Mouse (Mus musculus) liver, embryonic 15.5 days (tissue): ENCODE measurements around the gene Fut2. TPM values are rescaled to one million over a fixed set of nuclear protein-coding genes. Genes with fewer than 3 reads are reported as not detected.
A peak's percentile ranks its signal among the peaks of the same experiment; 100 is the strongest.

Experiments used
- ATAC-seq: fragments of 200-750 bp; cut with Nextera tagmentation; 2 replicates; pipeline ENCODE4 v1.8.0; 2017; ENCODE audit warnings: moderate number of reproducible peaks, mild to moderate bottlenecking, moderate library complexity; ENCODE audit not compliant: insufficient read depth
- H3K27ac ChIP-seq: fragments of 300-500 bp; sonication (generic); replicated peaks from 2 replicates; pipeline ENCODE4 v1.5.1; 2015; ENCODE audit warnings: mild to moderate bottlenecking, inconsistent platforms
- H3K27me3 ChIP-seq: fragments of 300-500 bp; sonication (generic); 2 replicates; pipeline ENCODE4 v1.6.1; 2015; ENCODE audit warnings: mild to moderate bottlenecking, inconsistent platforms
- H3K36me3 ChIP-seq: fragments of 300-500 bp; sonication (generic); replicated peaks from 2 replicates; pipeline ENCODE4 v1.6.1; 2015; ENCODE audit warnings: moderate library complexity, mild to moderate bottlenecking, inconsistent platforms
- H3K4me1 ChIP-seq: fragments of 300-500 bp; sonication (generic); replicated peaks from 2 replicates; pipeline ENCODE4 v1.6.1; 2015; ENCODE audit warnings: inconsistent platforms
- H3K4me2 ChIP-seq: fragments of 300-500 bp; sonication (generic); 2 replicates; pipeline ENCODE4 v1.6.1; 2015; ENCODE audit warnings: moderate library complexity, mild to moderate bottlenecking, inconsistent platforms
- H3K4me3 ChIP-seq: fragments of 300-500 bp; sonication (generic); replicated peaks from 2 replicates; pipeline ENCODE4 v1.5.1; 2015; ENCODE audit warnings: mild to moderate bottlenecking, inconsistent platforms
- H3K9ac ChIP-seq: fragments of 300-500 bp; sonication (generic); 2 replicates; pipeline ENCODE4 v1.6.1; 2015; ENCODE audit warnings: moderate library complexity, mild to moderate bottlenecking, inconsistent platforms
- H3K9me3 ChIP-seq: fragments of 300-500 bp; sonication (generic); replicated peaks from 2 replicates; pipeline ENCODE4 v1.6.1; 2016; ENCODE audit warnings: inconsistent platforms
- WGBS: fragments of 180-500 bp; shearing (Covaris S2); methylation state at CpG from one replicate; pipeline ENCODE4 v1.1.7; 2015; ENCODE audit warnings: mixed read lengths; ENCODE audit not compliant: insufficient replicate concordance; 5-methylcytosine and 5-hydroxymethylcytosine counted together
- polyA plus RNA-seq: library from polyadenylated mRNA; unstranded; fragments of >200 nt; fragmentation: Nextera tagmentation; extraction: Ambion mirVana; gene quantifications from 2 replicates; pipeline ENCODE4 v1.2.1, GENCODE M21; 2015

Fut2 gene
- polyA plus RNA-seq = 0.06 TPM in 1 of 2 replicates, not detected in the other

DNA sequence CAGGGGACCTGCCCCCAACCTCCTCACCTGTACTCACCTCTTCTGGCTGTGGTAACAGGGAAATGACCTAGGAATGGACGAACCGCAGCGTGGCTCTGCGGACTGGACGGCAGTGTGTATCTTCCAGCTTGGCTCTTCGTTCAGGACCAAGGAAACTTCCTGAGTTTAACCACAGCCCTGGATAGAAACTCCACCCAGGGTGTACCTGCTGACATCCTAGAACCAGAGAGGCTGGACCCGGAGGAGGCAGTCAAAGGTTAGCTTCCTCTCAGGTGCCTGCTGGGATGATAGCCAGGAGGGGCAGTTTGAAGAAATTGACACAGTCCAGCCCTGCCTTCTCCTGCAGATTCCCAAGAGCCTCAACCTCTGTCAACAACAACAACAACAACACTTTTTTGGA is at the start of gene Fut2:
Fut2 (minus strand) TSS at position 234 of the 400 bp plus-strand sequence.
- Histone ChIP-seq H3K4me2 (no peak within 1 kb of the TSS), H3K27ac (no peak within 1 kb of the TSS), H3K4me3 (no peak within 1 kb of the TSS), H3K27me3 (no peaks in the 10 kb centered on the region), H3K9me3 (no peaks in the 10 kb centered on the region), H3K9ac (no peak within 1 kb of the TSS), H3K36me3 (no peaks in the 10 kb centered on the region), H3K4me1 (no peaks in the 10 kb centered on the region)
- WGBS = 63% methylated on average over 7 of the region's 7 CpGs
- ATAC-seq = no peak

DNA sequence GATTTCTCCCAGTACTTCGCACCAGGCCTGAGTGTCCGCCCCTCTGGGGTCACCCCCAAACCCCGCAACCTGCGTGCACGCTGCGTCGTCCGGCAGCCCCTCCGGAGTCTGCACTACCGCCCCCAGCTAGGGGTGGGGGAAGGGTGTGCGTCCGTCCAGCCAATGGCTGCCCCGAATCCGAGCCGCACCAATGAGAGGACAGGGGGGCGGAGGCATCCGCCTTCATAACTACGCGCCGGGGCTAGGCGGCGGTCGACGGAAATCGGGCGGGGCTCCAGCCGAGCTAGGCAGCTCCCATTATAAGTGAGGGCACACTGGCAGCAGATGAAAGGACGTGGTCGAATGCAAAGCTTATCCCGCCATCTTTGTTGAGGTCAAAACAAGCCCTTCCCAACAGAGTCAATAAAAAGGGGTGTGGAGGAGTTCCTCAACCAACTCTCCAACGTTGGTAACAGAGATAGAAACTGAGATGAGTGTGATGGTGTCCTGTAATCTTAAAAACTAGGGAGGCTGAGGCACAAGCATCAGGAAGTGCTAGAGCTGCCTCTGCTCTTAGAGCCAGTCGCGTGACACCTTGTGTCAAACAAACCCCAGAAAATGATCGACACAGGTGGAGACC is 49.0 kb upstream of the Fut2 start, which contains the start of gene Rpl18:
Rpl18 (plus strand) TSS at position 368 of the 619 bp plus-strand sequence.
- ATAC-seq = peak; percentile 85
- Histone ChIP-seq H3K4me2 (peak within 1 kb of the TSS; percentile 95), H3K9ac (peak within 1 kb of the TSS; percentile 81), H3K4me1 (peaks cover 67% of the 10 kb centered on the region), H3K9me3 (no peaks in the 10 kb centered on the region), H3K36me3 (peaks cover 49% of the 10 kb centered on the region), H3K27ac (peak within 1 kb of the TSS; percentile 80), H3K4me3 (peak within 1 kb of the TSS; percentile 90), H3K27me3 (no peaks in the 10 kb centered on the region)
- WGBS = 5% methylated on average over 34 of the region's 34 CpGs

DNA sequence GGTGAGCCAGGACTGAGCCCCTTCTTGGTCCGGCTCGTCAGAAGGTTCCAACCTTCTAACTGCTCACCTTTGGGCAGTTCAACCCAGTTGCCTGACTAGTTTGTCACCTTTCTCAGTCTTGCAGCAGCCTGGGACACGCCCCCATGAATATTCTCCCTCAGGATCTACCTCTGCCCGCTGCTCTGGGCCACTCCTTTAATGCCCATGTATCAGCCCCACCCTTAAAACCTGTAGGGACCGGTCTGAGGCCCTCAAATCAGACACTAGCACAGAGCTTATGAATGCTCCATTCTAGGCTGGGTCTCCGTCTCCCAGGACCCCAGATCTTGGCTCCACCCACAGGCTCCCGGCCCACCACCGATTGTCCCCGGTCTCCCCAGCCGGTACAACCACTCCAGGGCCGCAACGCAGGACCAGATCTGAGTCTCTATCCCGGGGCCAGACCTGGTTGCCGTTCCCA is 48.5 kb upstream of the Fut2 start:
- peaks cover 62% of the 10 kb centered on the region for H3K4me1 ChIP-seq
- H3K4me3 ChIP-seq = peak overlapping the region; percentile 90
- H3K27ac ChIP-seq = peak overlapping the region; percentile 78
- no peaks in the 10 kb centered on the region for H3K9me3 ChIP-seq
- 11% methylated on average over 14 of the region's 14 CpGs for WGBS
- H3K27me3 ChIP-seq = no peaks in the 10 kb centered on the region
- peaks cover 44% of the 10 kb centered on the region for H3K36me3 ChIP-seq
- peak overlapping the region; percentile 95 for H3K4me2 ChIP-seq
- peak overlapping the region; percentile 60 for H3K9ac ChIP-seq
- peak; percentile 59 for ATAC-seq

DNA sequence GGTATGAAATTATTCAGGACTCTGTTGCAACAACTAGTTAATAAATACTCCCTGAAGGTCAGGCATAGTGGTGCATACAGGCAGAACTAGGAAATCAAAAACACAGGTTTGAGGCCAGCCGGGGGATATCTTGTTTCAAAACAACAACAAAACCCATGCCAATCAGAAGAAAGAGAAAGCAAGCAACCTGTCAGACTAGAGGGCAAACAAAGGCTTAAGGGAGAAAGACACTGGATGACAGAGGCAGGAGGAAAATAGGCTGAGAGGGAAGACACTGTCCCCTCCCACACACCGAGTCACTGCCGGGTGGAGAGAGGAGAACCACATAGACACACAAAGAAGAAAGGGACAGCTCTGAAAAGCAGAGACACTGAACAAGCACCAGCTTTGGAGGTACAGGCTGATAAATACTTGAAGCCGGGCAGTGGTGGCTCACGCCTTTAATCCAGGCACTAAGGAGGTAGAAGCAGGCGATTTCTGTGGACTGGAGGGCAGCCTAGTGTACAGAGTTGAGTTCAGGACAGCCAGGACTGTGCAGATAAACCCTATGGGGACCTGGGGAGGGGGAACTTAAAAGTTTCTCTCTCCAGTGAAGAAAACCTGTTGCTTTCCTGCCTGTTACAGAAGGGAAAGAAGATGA is 47.8 kb upstream of the Fut2 start:
- Histone ChIP-seq H3K27me3 (no peaks in the 10 kb centered on the region), H3K9me3 (no peaks in the 10 kb centered on the region), H3K36me3 (peaks cover 38% of the 10 kb centered on the region), H3K9ac (0 out of 2 replicates have a peak overlapping the region, but pooled peaks have one; percentile 4), H3K27ac (peak overlapping the region; percentile 78), H3K4me2 (peak overlapping the region; percentile 95), H3K4me3 (peak overlapping the region; percentile 90), H3K4me1 (peaks cover 56% of the 10 kb centered on the region)
- 70% methylated on average over 6 of the region's 6 CpGs for WGBS
- ATAC-seq = no peak

DNA sequence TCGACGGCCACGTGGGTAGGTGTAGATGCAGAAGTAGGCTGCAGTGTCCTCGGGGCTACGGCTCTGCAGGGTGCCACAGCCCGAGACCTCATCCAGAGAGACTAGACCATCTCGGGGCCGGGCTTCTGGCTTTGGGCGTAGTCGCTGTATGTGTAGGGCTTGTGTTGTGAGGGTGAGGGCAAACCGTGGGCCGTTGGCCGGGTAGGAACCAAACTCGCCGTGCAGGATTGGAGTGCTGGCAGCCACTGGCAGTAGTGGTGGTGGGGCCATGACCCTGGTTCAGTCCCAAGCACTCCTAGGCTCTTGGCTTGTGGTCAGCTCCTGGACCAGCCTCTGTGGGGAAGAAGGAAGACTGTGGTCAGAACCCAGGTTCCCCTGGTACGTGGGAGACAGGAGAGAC is 47.2 kb upstream of the Fut2 start:
- no peak overlapping the region; the same call in 1 of the 2 replicates for H3K4me2 ChIP-seq

DNA sequence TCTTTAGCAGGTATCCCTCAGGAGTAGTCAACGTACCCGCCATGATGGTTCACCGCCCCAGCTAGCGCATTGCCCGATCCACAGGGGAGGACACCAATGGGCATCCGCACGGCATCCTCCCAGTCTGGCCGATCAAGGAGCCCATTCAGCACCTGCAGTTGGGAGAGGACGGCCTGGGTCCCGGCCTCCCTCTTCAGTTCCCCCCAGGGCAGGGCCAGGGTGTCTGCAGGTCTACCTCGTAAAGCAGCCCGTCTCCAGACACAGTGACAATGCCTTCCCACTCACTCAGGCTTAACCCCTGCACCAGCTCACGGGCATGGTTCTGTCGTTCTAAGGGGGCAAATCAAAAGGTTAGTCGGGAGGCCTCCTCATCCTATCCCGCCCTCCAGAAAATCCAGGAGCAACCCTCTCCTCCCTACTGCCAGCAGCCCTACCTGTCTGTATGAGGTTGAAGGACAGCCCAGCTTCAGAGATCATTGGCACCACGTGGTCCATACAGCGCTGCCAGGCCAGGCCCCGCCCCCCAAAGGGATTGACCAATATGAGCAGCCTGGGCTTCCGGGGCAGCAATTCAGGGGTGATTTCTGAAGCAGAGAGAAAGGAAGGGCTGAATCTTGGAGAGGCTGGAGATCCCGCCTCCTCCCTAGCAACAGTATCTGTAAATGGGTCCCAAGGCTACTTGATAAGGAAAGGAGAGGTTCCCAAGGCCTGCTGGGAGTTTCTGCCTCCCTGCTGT is 46.0 kb upstream of the Fut2 start:
- Histone ChIP-seq H3K27ac (no peak overlapping the region), H3K4me2 (no peak overlapping the region), H3K9ac (no peak overlapping the region), H3K27me3 (no peaks in the 10 kb centered on the region), H3K36me3 (peaks cover 37% of the 10 kb centered on the region), H3K4me3 (no peak overlapping the region), H3K4me1 (peaks cover 66% of the 10 kb centered on the region), H3K9me3 (no peaks in the 10 kb centered on the region)
- ATAC-seq = no peak
- 80% methylated on average over 21 of the region's 21 CpGs for WGBS

More for the DNA sequence above, 47.2 kb upstream of the Fut2 start:
- Histone ChIP-seq H3K4me3 (no peak overlapping the region), H3K27me3 (no peaks in the 10 kb centered on the region), H3K36me3 (peaks cover 37% of the 10 kb centered on the region), H3K27ac (0 out of 2 replicates have a peak overlapping the region, but pooled peaks have one; percentile 78), H3K4me1 (peaks cover 57% of the 10 kb centered on the region), H3K9me3 (no peaks in the 10 kb centered on the region), H3K9ac (no peak overlapping the region)
- WGBS = 81% methylated on average over 16 of the region's 16 CpGs
- ATAC-seq = no peak

DNA sequence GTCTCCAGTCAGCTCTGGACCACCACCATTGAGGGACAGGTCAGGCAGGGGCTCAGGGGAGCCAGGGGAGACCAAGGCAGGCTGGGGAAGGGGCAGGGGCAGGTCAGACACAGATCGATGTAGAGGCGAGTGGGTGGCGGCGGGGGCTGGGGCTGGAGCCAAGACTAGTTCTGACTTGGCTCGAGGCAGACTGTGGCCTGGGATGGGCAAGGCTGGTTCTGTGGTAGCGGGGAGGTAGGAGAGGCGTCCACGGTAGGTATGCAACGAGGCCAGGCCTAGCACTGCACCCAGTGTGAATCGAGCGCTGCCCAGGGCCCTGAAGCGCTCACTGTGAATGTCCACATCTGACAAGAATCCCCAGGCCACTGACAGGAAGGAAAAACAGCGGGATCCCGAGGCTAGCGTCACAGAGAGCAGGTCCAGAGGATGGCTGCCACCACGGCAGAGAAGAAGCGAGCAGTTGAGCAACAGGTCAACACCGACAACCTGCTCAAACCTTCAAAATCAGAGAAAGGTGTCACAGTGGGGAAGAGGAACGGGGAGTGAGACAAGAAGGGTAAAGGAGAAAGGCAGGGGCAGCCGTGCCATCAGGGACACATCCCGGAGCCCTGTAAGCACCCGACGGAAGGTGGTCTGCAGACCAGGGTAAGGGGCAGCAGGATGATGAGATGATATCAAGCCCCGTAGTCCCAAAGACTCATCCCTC is 45.3 kb upstream of the Fut2 start:
- H3K4me3 ChIP-seq = no peak overlapping the region
- peaks cover 37% of the 10 kb centered on the region for H3K36me3 ChIP-seq
- no peak overlapping the region for H3K27ac ChIP-seq
- ATAC-seq = no peak
- no peaks in the 10 kb centered on the region for H3K9me3 ChIP-seq
- peaks cover 66% of the 10 kb centered on the region for H3K4me1 ChIP-seq
- no peak overlapping the region for H3K9ac ChIP-seq
- no peak overlapping the region for H3K4me2 ChIP-seq
- 83% methylated on average over 24 of the region's 24 CpGs for WGBS
- no peaks in the 10 kb centered on the region for H3K27me3 ChIP-seq

DNA sequence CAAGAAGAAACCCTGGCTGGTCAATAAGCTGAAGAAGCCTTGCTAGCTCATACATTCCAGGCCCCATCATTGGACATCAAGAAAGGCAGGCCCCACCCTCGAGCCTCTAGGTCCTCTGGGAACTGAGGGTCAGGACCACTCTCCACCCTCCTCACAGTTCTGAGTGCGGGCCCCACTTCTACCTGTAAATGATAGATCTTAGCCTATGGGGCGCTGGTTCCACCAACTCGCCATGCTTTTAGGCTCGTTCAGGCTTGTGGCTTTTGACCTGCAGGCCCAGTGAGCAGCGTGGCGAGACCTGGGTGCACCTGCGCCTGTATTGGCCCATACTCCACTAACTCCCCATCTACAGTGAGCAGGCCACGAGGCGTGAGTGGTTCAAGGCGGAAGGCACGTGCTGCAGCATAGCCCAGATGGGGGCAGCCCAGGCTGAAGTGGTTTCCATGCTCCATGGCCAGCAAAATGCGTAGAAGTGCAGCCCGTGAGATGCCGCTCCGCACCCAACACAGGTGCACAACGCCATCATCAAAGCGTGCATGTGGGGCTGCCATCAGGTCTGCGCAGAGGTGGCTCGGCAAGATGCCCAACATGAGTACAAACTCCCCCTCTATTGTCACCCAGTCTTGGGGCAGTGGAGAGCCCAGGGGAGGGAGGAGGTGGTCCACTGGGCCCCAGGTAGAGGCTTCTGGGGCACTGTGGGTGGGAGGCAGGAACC is 44.4 kb upstream of the Fut2 start:
- H3K4me2 ChIP-seq = no peak overlapping the region
- 82% methylated on average over 20 of the region's 20 CpGs for WGBS
- no peak overlapping the region for H3K9ac ChIP-seq
- H3K27ac ChIP-seq = no peak overlapping the region
- H3K36me3 ChIP-seq = peaks cover 37% of the 10 kb centered on the region
- no peak overlapping the region for H3K4me3 ChIP-seq
- H3K4me1 ChIP-seq = peaks cover 66% of the 10 kb centered on the region
- ATAC-seq = no peak
- H3K9me3 ChIP-seq = no peaks in the 10 kb centered on the region
- no peaks in the 10 kb centered on the region for H3K27me3 ChIP-seq

DNA sequence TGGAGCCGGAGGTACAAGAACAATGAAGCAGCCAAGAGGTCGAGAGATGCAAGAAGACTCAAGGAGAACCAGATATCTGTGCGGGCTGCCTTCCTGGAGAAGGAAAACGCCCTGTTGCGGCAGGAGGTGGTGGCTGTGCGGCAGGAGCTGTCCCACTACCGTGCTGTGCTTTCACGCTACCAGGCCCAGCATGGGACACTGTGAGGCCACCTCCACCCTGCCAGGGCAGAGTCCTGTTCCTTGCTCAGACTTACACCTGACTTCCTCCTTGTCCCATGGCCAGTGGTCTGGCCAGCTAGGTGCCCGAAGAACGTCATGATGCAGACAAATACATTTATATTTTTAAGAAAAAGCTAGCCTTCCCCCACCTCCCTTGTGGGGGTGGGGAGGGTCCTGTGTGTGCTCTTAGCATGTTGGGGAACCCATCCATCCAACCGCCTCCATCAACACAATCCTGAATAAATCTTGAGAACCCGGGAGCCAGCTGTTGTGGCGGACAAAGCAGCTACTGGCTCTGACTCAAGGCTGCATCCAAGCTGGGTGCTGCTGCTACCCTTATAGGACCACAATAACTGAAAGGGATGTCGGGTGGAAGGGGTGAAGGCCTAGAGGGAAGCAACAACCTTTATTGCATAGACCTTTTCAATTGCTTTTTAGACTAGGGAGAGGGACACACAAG is 43.6 kb upstream of the Fut2 start:
- no peak overlapping the region for H3K9ac ChIP-seq
- H3K4me3 ChIP-seq = no peak overlapping the region
- WGBS = 66% methylated on average over 14 of the region's 14 CpGs
- H3K27ac ChIP-seq = no peak overlapping the region
- no peak for ATAC-seq
- no peaks in the 10 kb centered on the region for H3K9me3 ChIP-seq
- peaks cover 67% of the 10 kb centered on the region for H3K4me1 ChIP-seq
- peaks cover 37% of the 10 kb centered on the region for H3K36me3 ChIP-seq
- H3K27me3 ChIP-seq = no peaks in the 10 kb centered on the region
- no peak overlapping the region for H3K4me2 ChIP-seq

DNA sequence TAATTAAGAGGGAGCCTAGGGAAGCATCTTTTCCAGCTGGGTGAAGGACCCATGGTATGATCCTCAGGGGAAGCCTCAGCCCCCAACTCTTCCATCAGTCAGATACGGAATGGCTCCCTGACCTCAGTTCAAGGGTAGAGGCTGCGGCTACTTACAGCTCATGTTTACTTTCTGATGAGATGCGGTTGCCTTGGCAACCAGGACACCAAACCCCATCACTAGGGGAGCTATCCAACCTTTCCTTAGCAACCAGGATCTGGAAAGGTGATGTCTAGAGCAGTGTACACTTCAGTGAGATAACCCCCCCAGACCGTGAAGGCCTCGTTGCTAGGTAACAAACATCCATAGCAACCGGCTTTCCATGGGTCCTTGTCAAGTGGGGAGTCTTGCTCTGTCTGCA is 42.8 kb upstream of the Fut2 start:
- Histone ChIP-seq H3K36me3 (peaks cover 37% of the 10 kb centered on the region), H3K9me3 (no peaks in the 10 kb centered on the region), H3K4me3 (no peak overlapping the region), H3K9ac (no peak overlapping the region), H3K4me1 (peaks cover 67% of the 10 kb centered on the region), H3K4me2 (no peak overlapping the region), H3K27ac (no peak overlapping the region), H3K27me3 (no peaks in the 10 kb centered on the region)
- no peak for ATAC-seq
- WGBS = 61% methylated on average over 6 of the region's 6 CpGs
